Mouse (Mus musculus) thymus, adult 2 months (tissue): ENCODE data around the gene Gpr179. TPM values are rescaled to one million over a fixed set of nuclear protein-coding genes. Genes with fewer than 3 reads are reported as not detected.
A peak's percentile ranks its signal among the peaks of the same experiment; 100 is the strongest.

ENCODE experiments used
- DNase-seq: peaks from one replicate; pipeline ENCODE4 v3.0.0; 2021
- H3K27ac ChIP-seq: fragments of 200-500 bp; 2 replicates; pipeline ENCODE4 v1.5.1; 2012; ENCODE audit warnings: low read length, control low read depth; ENCODE audit not compliant: control insufficient read depth, insufficient read depth
- H3K27me3 ChIP-seq: fragments of 200-500 bp; 2 replicates; pipeline ENCODE4 v1.6.1; 2012; ENCODE audit warnings: mild to moderate bottlenecking, low read length, moderate library complexity, mixed read lengths; ENCODE audit not compliant: control insufficient read depth, insufficient read depth
- H3K36me3 ChIP-seq: fragments of 200-500 bp; 2 replicates; pipeline ENCODE4 v1.6.1; 2012; ENCODE audit warnings: mild to moderate bottlenecking, low read length, moderate library complexity; ENCODE audit not compliant: control insufficient read depth, insufficient read depth
- H3K4me1 ChIP-seq: fragments of 200-500 bp; replicated peaks from 2 replicates; pipeline ENCODE4 v1.6.1; 2012; ENCODE audit warnings: low read length; ENCODE audit not compliant: control insufficient read depth, insufficient read depth
- H3K4me3 ChIP-seq: fragments of 200-500 bp; 2 replicates; pipeline ENCODE4 v1.5.1; 2012; ENCODE audit warnings: mild to moderate bottlenecking, low read length, control low read depth, moderate library complexity; ENCODE audit not compliant: control insufficient read depth, insufficient read depth
- CTCF ChIP-seq: fragments of 200-500 bp; IDR thresholded peaks from 2 replicates; pipeline ENCODE4 v1.5.1; 2012; ENCODE audit warnings: mild to moderate bottlenecking, control low read depth, low read length, moderate library complexity, borderline replicate concordance; ENCODE audit not compliant: control insufficient read depth, poor library complexity, insufficient read depth; ENCODE audit errors: extremely low read depth
- POLR2A ChIP-seq: fragments of 200-500 bp; IDR thresholded peaks from 2 replicates; pipeline ENCODE4 v1.6.1; 2012; ENCODE audit warnings: mild to moderate bottlenecking, low read length, control low read depth, moderate library complexity; ENCODE audit not compliant: control insufficient read depth, poor library complexity, insufficient read depth; ENCODE audit errors: extremely low read depth
- whole genome bisulfite sequencing: fragments of 180-500 bp; shearing (Covaris S2); methylation state at CpG from one replicate; pipeline ENCODE4 v1.1.7; 2018; 5-methylcytosine and 5-hydroxymethylcytosine counted together
- polyA plus RNA-seq: library from polyadenylated mRNA; depleted of rRNA; stranded (reverse); fragments of >200 nt; gene quantifications from 2 replicates; pipeline ENCODE4 v1.2.3, GENCODE M21; 2012

Gene Gpr179
- polyA plus RNA-seq, 1 experiment = 0.54 TPM

GRCm38 (mm10) chr11:97346383-97346782 is 5.5 kb downstream of the Gpr179 start:
- no peak for DNase-seq
- no peak overlapping the region for H3K27ac ChIP-seq
- H3K4me3 ChIP-seq = no peak overlapping the region
- H3K36me3 ChIP-seq = no peaks in the 10 kb centered on the region
- no peaks in the 10 kb centered on the region for H3K27me3 ChIP-seq
- TF ChIP-seq POLR2A (no peak), CTCF (no peak)
- 92% methylated on average over 9 of the region's 9 CpGs for WGBS
- peaks cover 14% of the 10 kb centered on the region for H3K4me1 ChIP-seq

DNA sequence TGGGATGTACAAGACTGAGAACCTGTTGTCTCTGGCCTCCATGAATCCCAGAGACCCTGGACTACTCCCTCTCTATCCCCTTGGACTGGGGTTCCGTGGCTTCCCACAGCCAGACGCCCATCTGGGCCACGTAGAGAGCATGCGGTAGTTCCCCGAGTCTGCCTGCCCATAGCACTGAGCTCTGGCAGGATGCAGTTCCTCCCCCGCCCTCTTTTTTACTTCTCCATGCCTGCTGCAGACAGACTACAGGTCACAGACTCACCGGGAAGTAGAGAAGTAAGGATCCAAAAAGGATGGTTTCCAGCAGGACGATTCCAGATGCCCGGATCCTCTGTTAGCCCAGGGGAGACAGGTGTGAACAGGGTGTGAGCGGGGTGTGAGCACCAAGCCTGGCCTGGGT is 6.4 kb downstream of the Gpr179 start:
- Histone ChIP-seq H3K36me3 (no peaks in the 10 kb centered on the region), H3K4me1 (peaks cover 14% of the 10 kb centered on the region), H3K4me3 (no peak overlapping the region), H3K27me3 (no peaks in the 10 kb centered on the region), H3K27ac (no peak overlapping the region)
- no peak for DNase-seq
- 25% methylated on average over 10 of the region's 10 CpGs for WGBS
- TF ChIP-seq CTCF (no peak), POLR2A (no peak)

DNA sequence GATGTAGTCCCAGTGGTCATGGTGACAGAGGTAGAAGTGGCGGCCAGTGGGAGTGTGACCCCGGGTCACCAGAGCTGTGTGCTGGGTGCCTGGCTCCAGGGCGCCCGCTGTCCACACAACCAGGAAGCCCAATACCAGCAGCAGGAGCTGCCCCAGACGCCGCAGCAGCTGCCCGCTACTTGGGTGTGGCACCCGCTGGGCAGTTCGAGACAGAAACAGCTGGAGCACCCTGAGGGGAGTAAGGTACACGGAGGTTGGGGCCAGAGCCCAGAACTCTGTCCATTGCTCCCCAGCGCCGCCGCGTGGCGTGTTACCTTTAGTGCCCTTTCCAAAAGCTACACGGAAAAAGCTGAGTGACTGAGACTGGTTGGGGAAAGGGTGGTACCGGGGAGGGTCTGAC is 8.3 kb downstream of the Gpr179 start:
- peak; percentile 70 for DNase-seq
- H3K4me1 ChIP-seq = peaks cover 14% of the 10 kb centered on the region
- H3K27me3 ChIP-seq = no peaks in the 10 kb centered on the region
- WGBS = 28% methylated on average over 17 of the region's 17 CpGs
- no peaks in the 10 kb centered on the region for H3K36me3 ChIP-seq
- H3K27ac ChIP-seq = no peak overlapping the region
- TF ChIP-seq POLR2A (no peak), CTCF (peak; percentile 63; the same call in 1 of the 2 replicates)
- H3K4me3 ChIP-seq = peak overlapping the region; percentile 17

DNA sequence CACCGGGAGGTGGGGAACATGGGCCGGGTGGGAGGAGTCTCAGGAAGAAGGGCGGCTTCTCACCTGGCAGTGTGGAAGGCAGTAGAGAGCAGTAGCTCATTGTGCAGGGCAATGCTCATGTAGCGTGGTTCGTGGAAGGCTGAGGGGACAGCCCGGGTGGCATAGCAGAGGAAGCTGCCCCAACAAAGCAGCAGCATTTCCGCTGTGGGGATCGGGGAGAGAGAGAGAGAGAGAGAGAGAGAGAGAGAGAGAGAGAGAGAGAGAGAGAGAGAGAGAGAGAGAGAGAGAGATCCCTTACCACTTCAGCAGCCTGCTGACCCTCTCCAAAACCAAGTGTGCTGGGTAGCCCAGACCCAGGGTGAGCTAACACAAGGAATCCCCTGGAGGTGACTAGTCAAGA is 8.7 kb downstream of the Gpr179 start:
- TF ChIP-seq CTCF (no peak), POLR2A (no peak)
- no peak overlapping the region for H3K27ac ChIP-seq
- H3K4me3 ChIP-seq = peak overlapping the region; percentile 17
- peaks cover 14% of the 10 kb centered on the region for H3K4me1 ChIP-seq
- WGBS = 17% methylated on average over 8 of the region's 8 CpGs
- DNase-seq = peak; percentile 25
- H3K36me3 ChIP-seq = no peaks in the 10 kb centered on the region
- H3K27me3 ChIP-seq = no peaks in the 10 kb centered on the region

- no peak for DNase-seq
- 84% methylated on average over 17 of the region's 17 CpGs for WGBS
- Histone ChIP-seq H3K27ac (no peak overlapping the region), H3K36me3 (no peaks in the 10 kb centered on the region), H3K4me3 (no peak overlapping the region), H3K4me1 (peaks cover 30% of the 10 kb centered on the region), H3K27me3 (no peaks in the 10 kb centered on the region)
- TF ChIP-seq CTCF = no peak
- no peak for TF ChIP-seq POLR2A
These were observed 12.9 kb downstream of the Gpr179 start for GRCm38 (mm10) chr11:97338977-97339315.

- Histone ChIP-seq H3K4me1 (peaks cover 25% of the 10 kb centered on the region), H3K27me3 (no peaks in the 10 kb centered on the region), H3K4me3 (no peak overlapping the region), H3K36me3 (no peaks in the 10 kb centered on the region), H3K27ac (no peak overlapping the region)
- WGBS = 85% methylated on average over 20 of the region's 21 CpGs
- DNase-seq = no peak
- TF ChIP-seq POLR2A (no peak), CTCF (no peak)
These were observed 13.4 kb downstream of the Gpr179 start for GRCm38 (mm10) chr11:97338302-97338976.

- TF ChIP-seq POLR2A (no peak), CTCF (no peak)
- Histone ChIP-seq H3K4me1 (peaks cover 18% of the 10 kb centered on the region), H3K4me3 (no peak overlapping the region), H3K27me3 (no peaks in the 10 kb centered on the region), H3K36me3 (no peaks in the 10 kb centered on the region), H3K27ac (no peak overlapping the region)
- 94% methylated on average over 12 of the region's 12 CpGs for WGBS
- no peak for DNase-seq
These were observed 14.5 kb downstream of the Gpr179 start for GRCm38 (mm10) chr11:97337363-97337762.
